Mouse (Mus musculus): Measurements from ENCODE around the gene Adam15. TPM values are rescaled to one million over a fixed set of nuclear protein-coding genes. Genes with fewer than 3 reads are reported as not detected.

Gene Adam15
- polyA plus RNA-seq, 1 experiment from 2014 or later, result 78.2 TPM

DNA sequence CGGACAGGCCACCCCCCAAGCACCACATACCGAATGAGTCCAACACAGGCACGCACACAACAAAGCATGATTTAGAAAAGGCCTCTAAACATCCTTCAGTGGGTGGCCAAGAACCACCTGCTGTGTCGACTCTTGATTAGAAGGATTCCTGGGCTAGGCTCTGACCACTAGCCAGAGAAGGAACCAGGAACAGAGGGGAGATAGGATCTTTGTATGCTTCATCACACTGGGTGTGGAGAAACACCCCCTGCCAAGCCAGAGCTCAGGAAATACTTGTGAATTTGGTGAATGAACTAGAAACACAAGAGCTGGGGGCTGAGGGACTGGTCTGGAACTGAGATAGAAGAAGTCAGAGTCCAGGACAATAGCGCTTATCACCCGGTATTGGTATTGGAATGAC, 13.3 kb downstream of the Adam15 start:
- Histone ChIP-seq H3K9ac (ENCODE audit: low read depth, low read length) (peak overlapping the region; percentile 12; the same call in 1 of the 2 replicates), H3K4me3 (ENCODE audit: low read depth, low read length) (peak overlapping the region; percentile 75; the same call in 1 of the 2 replicates), H3K27ac (ENCODE audit: low read length) (no peak overlapping the region), H3K4me2 (ENCODE audit: low read length) (peak overlapping the region; percentile 97), H3K9me3 (replicated peaks; ENCODE audit: control insufficient read depth, low read length, poor library complexity, severe bottlenecking) (no peaks in the 10 kb centered on the region), H3K4me1 (ENCODE audit: control insufficient read depth, insufficient read depth, low read length) (peaks cover 44% of the 10 kb centered on the region), H3K36me3 (ENCODE audit: control insufficient read depth, insufficient read depth, low read length) (no peaks in the 10 kb centered on the region), H3K27me3 (ENCODE audit: control insufficient read depth, insufficient read depth, low read depth, low read length) (no peaks in the 10 kb centered on the region)
- ATAC-seq, result no peak
- 13% methylated on average over 6 of the region's 6 CpGs for WGBS

DNA sequence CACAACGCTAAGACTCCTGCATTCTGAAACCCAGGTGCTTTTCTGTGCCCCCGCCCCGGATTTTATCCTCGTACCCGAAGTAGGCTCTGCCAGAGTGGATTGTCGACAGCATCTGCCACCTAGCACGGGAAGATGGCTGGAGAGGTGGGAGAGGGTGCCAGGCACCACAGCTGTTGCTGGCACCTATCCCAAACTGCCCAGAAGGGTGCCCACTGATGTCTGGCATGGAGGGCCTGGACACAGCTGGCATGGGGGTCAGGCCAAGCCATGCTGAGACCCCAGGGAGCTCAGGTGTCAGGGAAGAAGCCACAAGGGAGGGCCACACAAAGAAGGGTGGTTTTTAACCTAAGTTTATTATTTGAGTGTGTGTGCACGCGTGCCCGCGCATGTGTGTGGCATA, 16.7 kb downstream of the Adam15 start:
- Histone ChIP-seq H3K9me3 (replicated peaks; ENCODE audit: control insufficient read depth, low read length, poor library complexity, severe bottlenecking) (no peaks in the 10 kb centered on the region), H3K27ac (ENCODE audit: low read length) (no peak overlapping the region), H3K4me1 (ENCODE audit: control insufficient read depth, insufficient read depth, low read length) (peaks cover 27% of the 10 kb centered on the region), H3K9ac (ENCODE audit: low read depth, low read length) (0 out of 2 replicates have a peak overlapping the region, but pooled peaks have one; percentile 32), H3K4me2 (ENCODE audit: low read length) (no peak overlapping the region), H3K27me3 (ENCODE audit: control insufficient read depth, insufficient read depth, low read depth, low read length) (no peaks in the 10 kb centered on the region), H3K4me3 (ENCODE audit: low read depth, low read length) (no peak overlapping the region), H3K36me3 (ENCODE audit: control insufficient read depth, insufficient read depth, low read length) (no peaks in the 10 kb centered on the region)
- ATAC-seq, result no peak
- 52% methylated on average over 11 of the region's 11 CpGs for WGBS

DNA sequence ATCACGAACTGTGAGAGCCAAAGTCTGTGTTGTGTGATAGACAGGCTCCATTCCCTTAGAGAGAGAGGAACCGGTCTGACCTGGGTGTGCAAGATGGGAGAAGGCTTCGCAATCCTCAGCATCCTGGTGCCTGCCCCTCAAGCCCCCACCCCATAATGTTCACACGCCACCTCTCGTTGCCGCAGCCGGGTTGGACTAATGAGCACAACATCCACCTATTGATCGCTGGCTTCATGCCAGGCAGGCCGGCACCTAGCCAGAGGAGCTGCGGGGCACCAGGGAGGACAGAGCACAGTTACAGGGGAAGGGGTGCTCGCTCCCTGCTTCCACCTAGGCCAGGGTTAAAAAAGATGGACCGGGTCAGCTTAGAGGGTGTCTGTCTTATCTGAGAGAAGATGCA, 17.3 kb downstream of the Adam15 start:
- 0 out of 2 replicates have a peak, but pooled peaks have one; percentile 19 for ATAC-seq
- Histone ChIP-seq H3K4me3 (ENCODE audit: low read depth, low read length) (no peak overlapping the region), H3K27ac (ENCODE audit: low read length) (0 out of 2 replicates have a peak overlapping the region, but pooled peaks have one; percentile 24), H3K36me3 (ENCODE audit: control insufficient read depth, insufficient read depth, low read length) (no peaks in the 10 kb centered on the region), H3K4me1 (ENCODE audit: control insufficient read depth, insufficient read depth, low read length) (peaks cover 25% of the 10 kb centered on the region), H3K9ac (ENCODE audit: low read depth, low read length) (peak overlapping the region; percentile 32; the same call in 1 of the 2 replicates), H3K27me3 (ENCODE audit: control insufficient read depth, insufficient read depth, low read depth, low read length) (no peaks in the 10 kb centered on the region), H3K4me2 (ENCODE audit: low read length) (no peak overlapping the region), H3K9me3 (replicated peaks; ENCODE audit: control insufficient read depth, low read length, poor library complexity, severe bottlenecking) (no peaks in the 10 kb centered on the region)
- 16% methylated on average over 12 of the region's 12 CpGs for WGBS

- H3K9me3 ChIP-seq (replicated peaks; ENCODE audit: control insufficient read depth, low read length, poor library complexity, severe bottlenecking), result no peaks in the 10 kb centered on the region
- H3K4me1 ChIP-seq (ENCODE audit: control insufficient read depth, insufficient read depth, low read length), result peaks cover 20% of the 10 kb centered on the region
- no peak overlapping the region for H3K9ac ChIP-seq (ENCODE audit: low read depth, low read length)
- H3K4me2 ChIP-seq (ENCODE audit: low read length), result no peak overlapping the region
- 18% methylated on average over 10 of the region's 10 CpGs for WGBS
- ATAC-seq, result no peak
- no peak overlapping the region for H3K4me3 ChIP-seq (ENCODE audit: low read depth, low read length)
- no peaks in the 10 kb centered on the region for H3K36me3 ChIP-seq (ENCODE audit: control insufficient read depth, insufficient read depth, low read length)
- H3K27me3 ChIP-seq (ENCODE audit: control insufficient read depth, insufficient read depth, low read depth, low read length), result no peaks in the 10 kb centered on the region
- H3K27ac ChIP-seq (ENCODE audit: low read length), result 0 out of 2 replicates have a peak overlapping the region, but pooled peaks have one; percentile 24
Observed at GRCm38 (mm10) chr3:89332013-89332412, 17.8 kb downstream of the Adam15 start.

DNA sequence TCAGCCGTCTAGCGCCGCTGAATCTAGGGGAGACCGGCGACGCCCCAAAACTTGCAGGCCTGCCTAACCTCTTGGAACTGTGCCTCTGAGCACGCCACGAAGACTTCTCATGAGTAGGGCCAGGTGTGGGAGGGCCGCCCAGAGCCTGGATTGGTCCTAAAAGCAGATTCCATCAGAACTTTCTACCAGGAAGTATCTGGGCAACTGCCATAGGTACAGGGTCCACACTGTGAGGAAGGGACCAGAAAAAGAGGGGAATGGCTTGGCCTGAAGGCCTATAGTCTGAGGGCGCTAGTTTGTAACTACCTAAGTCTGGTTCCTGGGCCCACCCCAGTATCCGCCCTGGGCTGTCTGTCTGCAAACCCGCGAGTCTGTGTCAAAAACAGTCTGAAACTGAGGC, 18.2 kb downstream of the Adam15 start:
- H3K4me3 ChIP-seq (ENCODE audit: low read depth, low read length), result no peak overlapping the region
- 67% methylated on average over 13 of the region's 13 CpGs for WGBS
- H3K36me3 ChIP-seq (ENCODE audit: control insufficient read depth, insufficient read depth, low read length), result no peaks in the 10 kb centered on the region
- no peaks in the 10 kb centered on the region for H3K9me3 ChIP-seq (replicated peaks; ENCODE audit: control insufficient read depth, low read length, poor library complexity, severe bottlenecking)
- no peak overlapping the region for H3K9ac ChIP-seq (ENCODE audit: low read depth, low read length)
- no peaks in the 10 kb centered on the region for H3K27me3 ChIP-seq (ENCODE audit: control insufficient read depth, insufficient read depth, low read depth, low read length)
- H3K4me1 ChIP-seq (ENCODE audit: control insufficient read depth, insufficient read depth, low read length), result peaks cover 16% of the 10 kb centered on the region
- no peak for ATAC-seq
- H3K27ac ChIP-seq (ENCODE audit: low read length), result no peak overlapping the region
- no peak overlapping the region for H3K4me2 ChIP-seq (ENCODE audit: low read length)

- Histone ChIP-seq H3K9me3 (replicated peaks; ENCODE audit: control insufficient read depth, low read length, poor library complexity, severe bottlenecking) (no peaks in the 10 kb centered on the region), H3K36me3 (ENCODE audit: control insufficient read depth, insufficient read depth, low read length) (no peaks in the 10 kb centered on the region), H3K4me2 (ENCODE audit: low read length) (no peak overlapping the region), H3K4me3 (ENCODE audit: low read depth, low read length) (no peak overlapping the region), H3K27me3 (ENCODE audit: control insufficient read depth, insufficient read depth, low read depth, low read length) (no peaks in the 10 kb centered on the region), H3K9ac (ENCODE audit: low read depth, low read length) (no peak overlapping the region), H3K4me1 (ENCODE audit: control insufficient read depth, insufficient read depth, low read length) (peaks cover 13% of the 10 kb centered on the region), H3K27ac (ENCODE audit: low read length) (no peak overlapping the region)
- ATAC-seq, result no peak
- 22% methylated on average over 10 of the region's 10 CpGs for WGBS
Observed at GRCm38 (mm10) chr3:89330948-89331347, 18.8 kb downstream of the Adam15 start.

GRCm38 (mm10) chr3:89330346-89330745, 19.4 kb downstream of the Adam15 start:
- Histone ChIP-seq H3K27me3 (ENCODE audit: control insufficient read depth, insufficient read depth, low read depth, low read length) (no peaks in the 10 kb centered on the region), H3K27ac (ENCODE audit: low read length) (no peak overlapping the region), H3K9me3 (replicated peaks; ENCODE audit: control insufficient read depth, low read length, poor library complexity, severe bottlenecking) (no peaks in the 10 kb centered on the region), H3K9ac (ENCODE audit: low read depth, low read length) (no peak overlapping the region), H3K36me3 (ENCODE audit: control insufficient read depth, insufficient read depth, low read length) (no peaks in the 10 kb centered on the region), H3K4me2 (ENCODE audit: low read length) (no peak overlapping the region), H3K4me3 (ENCODE audit: low read depth, low read length) (no peak overlapping the region), H3K4me1 (ENCODE audit: control insufficient read depth, insufficient read depth, low read length) (peaks cover 13% of the 10 kb centered on the region)
- 41% methylated on average over 3 of the region's 3 CpGs for WGBS
- no peak for ATAC-seq

DNA sequence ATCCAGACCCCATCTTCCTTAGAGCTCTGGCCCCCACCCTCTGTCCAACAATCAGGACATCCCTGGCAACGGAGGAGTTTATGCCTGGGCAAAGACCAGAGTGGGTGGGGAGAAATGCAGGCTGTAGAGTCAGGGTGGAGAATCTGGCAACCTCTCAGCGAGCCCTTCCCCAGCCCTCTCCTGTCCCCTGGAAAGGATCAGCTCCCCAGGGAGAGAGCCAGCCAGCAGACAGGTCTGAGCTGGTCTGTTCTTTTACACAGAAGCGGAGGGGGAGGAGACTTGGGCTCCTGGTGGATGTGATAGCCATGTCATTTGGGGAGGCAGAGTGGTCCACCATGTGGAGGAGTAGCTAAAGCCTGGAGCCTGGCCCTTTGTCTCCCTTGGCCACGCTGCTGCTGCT, 21.2 kb downstream of the Adam15 start:
- Histone ChIP-seq H3K9me3 (replicated peaks; ENCODE audit: control insufficient read depth, low read length, poor library complexity, severe bottlenecking) (no peaks in the 10 kb centered on the region), H3K4me1 (ENCODE audit: control insufficient read depth, insufficient read depth, low read length) (peaks cover 13% of the 10 kb centered on the region), H3K4me2 (ENCODE audit: low read length) (no peak overlapping the region), H3K9ac (ENCODE audit: low read depth, low read length) (no peak overlapping the region), H3K36me3 (ENCODE audit: control insufficient read depth, insufficient read depth, low read length) (no peaks in the 10 kb centered on the region), H3K27me3 (ENCODE audit: control insufficient read depth, insufficient read depth, low read depth, low read length) (no peaks in the 10 kb centered on the region), H3K4me3 (ENCODE audit: low read depth, low read length) (no peak overlapping the region), H3K27ac (ENCODE audit: low read length) (no peak overlapping the region)
- no peak for ATAC-seq
- 19% methylated on average over 4 of the region's 4 CpGs for WGBS

DNA sequence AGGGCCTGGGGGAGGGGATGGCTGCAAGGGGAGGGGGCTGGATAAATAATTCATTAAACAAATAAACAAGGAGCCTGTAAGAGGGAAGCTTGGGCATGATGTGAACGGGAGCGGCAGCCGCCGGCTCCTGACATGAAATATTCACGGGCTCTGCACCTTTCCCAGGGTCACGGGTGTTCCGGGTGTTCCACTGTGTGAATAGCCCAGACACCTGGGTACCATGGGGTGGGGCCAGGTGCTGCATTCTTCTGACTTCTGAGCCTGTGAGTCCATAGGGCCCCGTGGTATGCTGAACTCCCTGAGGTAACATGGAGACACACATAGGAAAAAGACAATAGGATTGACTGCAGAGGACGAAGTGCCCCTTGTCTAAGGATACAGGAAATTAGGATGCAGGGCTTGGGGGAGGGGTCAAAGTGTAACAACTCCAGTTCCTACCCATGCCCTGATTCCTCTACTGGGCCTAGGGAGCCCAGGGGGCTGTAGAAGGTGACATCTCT, 22.4 kb downstream of the Adam15 start:
- H3K27ac ChIP-seq (ENCODE audit: low read length), result no peak overlapping the region
- WGBS, result 57% methylated on average over 9 of the region's 9 CpGs
- H3K4me1 ChIP-seq (ENCODE audit: control insufficient read depth, insufficient read depth, low read length), result peaks cover 7% of the 10 kb centered on the region
- ATAC-seq, result no peak
- no peaks in the 10 kb centered on the region for H3K27me3 ChIP-seq (ENCODE audit: control insufficient read depth, insufficient read depth, low read depth, low read length)
- no peak overlapping the region for H3K4me2 ChIP-seq (ENCODE audit: low read length)
- no peaks in the 10 kb centered on the region for H3K36me3 ChIP-seq (ENCODE audit: control insufficient read depth, insufficient read depth, low read length)
- H3K9me3 ChIP-seq (replicated peaks; ENCODE audit: control insufficient read depth, low read length, poor library complexity, severe bottlenecking), result no peaks in the 10 kb centered on the region
- no peak overlapping the region for H3K9ac ChIP-seq (ENCODE audit: low read depth, low read length)
- no peak overlapping the region for H3K4me3 ChIP-seq (ENCODE audit: low read depth, low read length)
